Mouse (Mus musculus) C2C12 (cell line): ENCODE data around the gene Ksr2.

Experiments used
- CEBPB ChIP-seq: IDR thresholded peaks from one replicate; pipeline ENCODE4 v1.6.1; 2011; ENCODE audit warnings: low read depth, mild to moderate bottlenecking, control low read depth, moderate library complexity
- CTCF ChIP-seq: IDR thresholded peaks from one replicate; pipeline ENCODE4 v1.5.1; 2011; ENCODE audit not compliant: control insufficient read depth, insufficient read depth, insufficient read length
- MAX ChIP-seq: IDR thresholded peaks from one replicate; pipeline ENCODE4 v1.6.1; 2011; ENCODE audit warnings: mild to moderate bottlenecking, control low read depth
- MYOG ChIP-seq: IDR thresholded peaks from one replicate; pipeline ENCODE4 v1.6.1; 2011; ENCODE audit not compliant: control insufficient read depth, insufficient read length; ENCODE audit errors: extremely low read depth
- USF1 ChIP-seq: IDR thresholded peaks from one replicate; pipeline ENCODE4 v1.6.1; 2011; ENCODE audit warnings: low read depth, mild to moderate bottlenecking, control low read depth, moderate library complexity

DNA sequence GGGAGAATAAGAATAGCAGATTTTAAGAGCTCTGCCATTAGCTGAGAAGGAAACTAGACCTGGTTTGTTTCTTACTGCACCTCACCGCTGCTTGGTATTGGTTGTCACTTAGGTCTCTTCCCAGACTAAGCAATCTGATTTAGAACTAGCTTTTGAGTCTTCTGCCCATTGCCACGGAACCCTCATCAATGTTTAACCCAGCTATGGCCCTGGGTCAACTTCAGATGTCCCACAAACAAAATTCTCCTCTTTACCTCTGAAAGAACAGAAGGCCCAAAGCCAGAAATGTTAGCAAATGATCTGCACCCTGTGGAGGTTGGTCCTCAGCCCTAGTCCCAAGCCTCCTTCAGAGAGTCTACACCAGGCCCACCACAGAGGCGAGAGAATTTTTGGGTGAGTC lies 167.9 kb downstream of the Ksr2 start:
- TF ChIP-seq CTCF (no peak), USF1 (no peak), MAX (no peak), MYOG (no peak), CEBPB (no peak)
